Mouse (Mus musculus) forebrain, embryonic 12.5 days (tissue): ENCODE results near the gene Scn4a. TPM values are rescaled to one million over a fixed set of nuclear protein-coding genes. Genes with fewer than 3 reads are reported as not detected.

Experiments used
- ATAC-seq: fragments of 200-750 bp; cut with Nextera tagmentation; 2 replicates; pipeline ENCODE4 v1.8.0; 2017; ENCODE audit warnings: moderate TSS enrichment; ENCODE audit not compliant: low FRiP score
- H3K27ac ChIP-seq: fragments of 300-500 bp; sonication (generic); 2 replicates; pipeline ENCODE4 v1.5.1; 2016; ENCODE audit warnings: mild to moderate bottlenecking
- H3K27me3 ChIP-seq: fragments of 300-500 bp; sonication (generic); 2 replicates; pipeline ENCODE4 v1.6.1; 2016; ENCODE audit warnings: mild to moderate bottlenecking
- H3K36me3 ChIP-seq: fragments of 300-500 bp; sonication (generic); replicated peaks from 2 replicates; pipeline ENCODE4 v1.6.1; 2016; ENCODE audit warnings: mild to moderate bottlenecking
- H3K4me1 ChIP-seq: fragments of 300-500 bp; sonication (generic); 2 replicates; pipeline ENCODE4 v1.6.1; 2016
- H3K4me2 ChIP-seq: fragments of 300-500 bp; sonication (generic); 2 replicates; pipeline ENCODE4 v1.6.1; 2016; ENCODE audit warnings: mild to moderate bottlenecking, moderate library complexity
- H3K4me3 ChIP-seq: fragments of 300-500 bp; sonication (generic); replicated peaks from 2 replicates; pipeline ENCODE4 v1.5.1; 2016; ENCODE audit warnings: mild to moderate bottlenecking
- H3K9ac ChIP-seq: fragments of 300-500 bp; sonication (generic); 2 replicates; pipeline ENCODE4 v1.6.1; 2016; ENCODE audit warnings: mild to moderate bottlenecking
- H3K9me3 ChIP-seq: fragments of 300-500 bp; sonication (generic); 2 replicates; pipeline ENCODE4 v1.6.1; 2016
- WGBS: fragments of 180-500 bp; shearing (Covaris S2); methylation state at CpG from one replicate; pipeline ENCODE4 v1.1.7; 2016; 5-methylcytosine and 5-hydroxymethylcytosine counted together
- polyA plus RNA-seq: library from polyadenylated mRNA; unstranded; fragments of >200 nt; fragmentation: Nextera tagmentation; extraction: Ambion mirVana; gene quantifications from 2 replicates; pipeline ENCODE4 v1.2.1, GENCODE M21; 2016

Scn4a gene
- polyA plus RNA-seq, 1 experiment from 2014 or later, result 0.03 TPM

GRCm38 (mm10) chr11:106282452-106282851 lies 70.6 kb downstream of the Scn4a start:
- 88% methylated on average over 6 of the region's 6 CpGs for WGBS

GRCm38 (mm10) chr11:106276454-106276853 lies 76.6 kb downstream of the Scn4a start, which contains the start of gene Tcam1:
Tcam1 (plus strand) TSS chr11:106276672.
- Histone ChIP-seq H3K9me3 (no peaks in the 10 kb centered on the region), H3K4me3 (no peak within 1 kb of the TSS), H3K27me3 (peaks cover 3% of the 10 kb centered on the region; the same call in 1 of the 2 replicates), H3K4me1 (peaks cover 14% of the 10 kb centered on the region), H3K27ac (no peak within 1 kb of the TSS), H3K4me2 (peak within 1 kb of the TSS; percentile 39), H3K9ac (no peak within 1 kb of the TSS), H3K36me3 (no peaks in the 10 kb centered on the region)
- WGBS, result 11% methylated on average over 25 of the region's 25 CpGs
- peak; percentile 57 for ATAC-seq

More at GRCm38 (mm10) chr11:106282452-106282851, 70.6 kb downstream of the Scn4a start:
- no peak overlapping the region for H3K4me3 ChIP-seq
- H3K27me3 ChIP-seq, result peaks cover 3% of the 10 kb centered on the region; the same call in 1 of the 2 replicates
- no peak overlapping the region for H3K9ac ChIP-seq
- H3K4me2 ChIP-seq, result no peak overlapping the region
- H3K4me1 ChIP-seq, result no peaks in the 10 kb centered on the region
- no peak for ATAC-seq
- no peak overlapping the region for H3K27ac ChIP-seq
- H3K36me3 ChIP-seq, result no peaks in the 10 kb centered on the region
- no peaks in the 10 kb centered on the region for H3K9me3 ChIP-seq

GRCm38 (mm10) chr11:106274971-106275411 lies 78.1 kb downstream of the Scn4a start:
- peaks cover 22% of the 10 kb centered on the region for H3K4me1 ChIP-seq
- H3K27me3 ChIP-seq, result peaks cover 3% of the 10 kb centered on the region; the same call in 1 of the 2 replicates
- H3K4me3 ChIP-seq, result no peak overlapping the region
- H3K27ac ChIP-seq, result no peak overlapping the region
- 86% methylated on average over 7 of the region's 7 CpGs for WGBS
- ATAC-seq, result no peak
- no peak overlapping the region for H3K4me2 ChIP-seq
- H3K9me3 ChIP-seq, result no peaks in the 10 kb centered on the region
- H3K36me3 ChIP-seq, result no peaks in the 10 kb centered on the region
- no peak overlapping the region for H3K9ac ChIP-seq

- no peaks in the 10 kb centered on the region for H3K36me3 ChIP-seq
- H3K27me3 ChIP-seq, result peaks cover 3% of the 10 kb centered on the region; the same call in 1 of the 2 replicates
- H3K4me1 ChIP-seq, result peaks cover 22% of the 10 kb centered on the region
- no peak overlapping the region for H3K9ac ChIP-seq
- H3K9me3 ChIP-seq, result no peaks in the 10 kb centered on the region
- no peak for ATAC-seq
- no peak overlapping the region for H3K4me2 ChIP-seq
- no peak overlapping the region for H3K4me3 ChIP-seq
- 92% methylated on average over 1 of the region's 1 CpGs for WGBS
- H3K27ac ChIP-seq, result no peak overlapping the region
These were observed 78.7 kb downstream of the Scn4a start for GRCm38 (mm10) chr11:106274374-106274773.

- H3K36me3 ChIP-seq, result no peaks in the 10 kb centered on the region
- no peaks in the 10 kb centered on the region for H3K9me3 ChIP-seq
- peaks cover 3% of the 10 kb centered on the region; the same call in 1 of the 2 replicates for H3K27me3 ChIP-seq
- H3K9ac ChIP-seq, result no peak overlapping the region
- ATAC-seq, result no peak
- no peak overlapping the region for H3K27ac ChIP-seq
- H3K4me3 ChIP-seq, result 0 out of 2 replicates have a peak overlapping the region, but pooled peaks have one; percentile 76
- H3K4me1 ChIP-seq, result peaks cover 27% of the 10 kb centered on the region
- 98% methylated on average over 6 of the region's 6 CpGs for WGBS
- peak overlapping the region; percentile 77 for H3K4me2 ChIP-seq
These were observed 79.3 kb downstream of the Scn4a start for GRCm38 (mm10) chr11:106273811-106274210.

- Histone ChIP-seq H3K4me1 (peaks cover 32% of the 10 kb centered on the region), H3K9me3 (no peaks in the 10 kb centered on the region), H3K36me3 (no peaks in the 10 kb centered on the region), H3K27me3 (no peaks in the 10 kb centered on the region), H3K4me3 (peak overlapping the region; percentile 76), H3K27ac (peak overlapping the region; percentile 88), H3K9ac (peak overlapping the region; percentile 92), H3K4me2 (peak overlapping the region; percentile 77)
- 21% methylated on average over 16 of the region's 16 CpGs for WGBS
- ATAC-seq, result peak; percentile 33
These were observed 79.8 kb downstream of the Scn4a start for GRCm38 (mm10) chr11:106273311-106273684.

GRCm38 (mm10) chr11:106272644-106273310 lies 80.3 kb downstream of the Scn4a start, which contains the start of gene Smarcd2:
Smarcd2 (minus strand) TSS chr11:106272972.
- H3K4me1 ChIP-seq, result peaks cover 37% of the 10 kb centered on the region
- H3K36me3 ChIP-seq, result no peaks in the 10 kb centered on the region
- H3K27me3 ChIP-seq, result no peaks in the 10 kb centered on the region
- H3K9me3 ChIP-seq, result no peaks in the 10 kb centered on the region
- peak within 1 kb of the TSS; percentile 77 for H3K4me2 ChIP-seq
- peak within 1 kb of the TSS; percentile 92 for H3K9ac ChIP-seq
- peak; percentile 94 for ATAC-seq
- peak within 1 kb of the TSS; percentile 76 for H3K4me3 ChIP-seq
- peak within 1 kb of the TSS; percentile 88 for H3K27ac ChIP-seq
- under 1% methylated on average over 71 of the region's 72 CpGs for WGBS

- peaks cover 43% of the 10 kb centered on the region for H3K4me1 ChIP-seq
- peak overlapping the region; percentile 76 for H3K4me3 ChIP-seq
- no peaks in the 10 kb centered on the region for H3K9me3 ChIP-seq
- H3K36me3 ChIP-seq, result peaks cover 6% of the 10 kb centered on the region
- H3K27ac ChIP-seq, result peak overlapping the region; percentile 88
- H3K9ac ChIP-seq, result peak overlapping the region; percentile 92
- H3K4me2 ChIP-seq, result peak overlapping the region; percentile 77
- H3K27me3 ChIP-seq, result no peaks in the 10 kb centered on the region
- WGBS, result 2% methylated on average over 41 of the region's 41 CpGs
- no peak; the same call in 1 of the 2 replicates for ATAC-seq
These were observed 81.1 kb downstream of the Scn4a start for GRCm38 (mm10) chr11:106271794-106272643.

- peak overlapping the region; percentile 92 for H3K9ac ChIP-seq
- peaks cover 13% of the 10 kb centered on the region for H3K36me3 ChIP-seq
- WGBS, result 53% methylated on average over 5 of the region's 5 CpGs
- H3K4me3 ChIP-seq, result peak overlapping the region; percentile 76
- no peak for ATAC-seq
- no peaks in the 10 kb centered on the region for H3K27me3 ChIP-seq
- H3K9me3 ChIP-seq, result no peaks in the 10 kb centered on the region
- peak overlapping the region; percentile 77 for H3K4me2 ChIP-seq
- 0 out of 2 replicates have a peak overlapping the region, but pooled peaks have one; percentile 36 for H3K27ac ChIP-seq
- peaks cover 40% of the 10 kb centered on the region for H3K4me1 ChIP-seq
These were observed 81.8 kb downstream of the Scn4a start for GRCm38 (mm10) chr11:106271131-106271793.

- H3K9ac ChIP-seq, result no peak overlapping the region
- H3K4me1 ChIP-seq, result peaks cover 37% of the 10 kb centered on the region
- peak overlapping the region; percentile 78 for H3K27ac ChIP-seq
- H3K4me3 ChIP-seq, result no peak overlapping the region
- no peaks in the 10 kb centered on the region for H3K9me3 ChIP-seq
- ATAC-seq, result no peak
- no peak overlapping the region for H3K4me2 ChIP-seq
- WGBS, result 69% methylated on average over 3 of the region's 3 CpGs
- no peaks in the 10 kb centered on the region for H3K27me3 ChIP-seq
- peaks cover 35% of the 10 kb centered on the region for H3K36me3 ChIP-seq
These were observed 84.0 kb downstream of the Scn4a start for GRCm38 (mm10) chr11:106269060-106269431.
